Mouse (Mus musculus): ENCODE data around the gene D17Wsu92e. TPM values are rescaled to one million over a fixed set of nuclear protein-coding genes. Genes with fewer than 3 reads are reported as not detected.

Gene D17Wsu92e
- polyA plus RNA-seq, 2 experiments: 10.7 to 24.2 TPM

DNA sequence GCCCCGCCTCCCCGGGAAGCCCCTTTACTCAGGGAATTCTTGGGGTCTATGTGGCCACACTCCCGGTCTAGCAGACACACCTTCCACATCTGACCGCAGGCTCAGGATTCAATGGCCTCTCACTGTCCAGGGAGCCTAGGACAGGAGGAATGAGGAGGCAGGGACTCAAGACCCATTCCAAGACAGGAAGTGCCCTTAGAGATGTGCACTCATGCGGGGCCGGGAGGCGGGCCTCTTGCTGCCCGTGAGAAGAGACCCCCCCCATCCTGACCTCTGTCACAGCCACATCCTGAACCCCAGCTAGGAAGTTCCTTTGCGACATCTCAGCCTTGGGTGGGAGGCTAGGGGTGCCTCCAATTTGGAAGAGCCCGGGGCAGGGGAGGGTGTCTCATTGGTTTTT lies 95.4 kb downstream of the D17Wsu92e start:
- WGBS (ENCODE audit: insufficient replicate concordance): 19% methylated on average over 10 of the region's 10 CpGs

GRCm38 (mm10) chr17:27724327-27724726 lies 96.1 kb downstream of the D17Wsu92e start:
- WGBS (ENCODE audit: insufficient replicate concordance): 8% methylated on average over 3 of the region's 3 CpGs
- H3K27me3 ChIP-seq (ENCODE audit: control insufficient read depth, insufficient read depth, low read length): no peaks in the 10 kb centered on the region; the same call in 1 of the 2 replicates
- no peak for ATAC-seq (ENCODE audit: insufficient read depth)
- H3K27ac ChIP-seq: no peak overlapping the region
- H3K4me1 ChIP-seq (replicated peaks; ENCODE audit: control insufficient read depth in 2 of 2, insufficient read depth in 2 of 2, low read length in 1 of 2): no peaks in the 10 kb centered on the region
- no peaks in the 10 kb centered on the region for H3K36me3 ChIP-seq (replicated peaks; ENCODE audit: control insufficient read depth, insufficient read depth, low read depth)
- no peak for DNase-seq (ENCODE audit: low read depth in 3 of 3, low spot score in 3 of 3)
- no peak overlapping the region for H3K4me2 ChIP-seq (ENCODE audit: low read depth)
- TF ChIP-seq CTCF (IDR thresholded peaks at IDR 0.05; ENCODE audit: low read depth): no peak
- TF ChIP-seq EP300 (IDR thresholded peaks at IDR 0.05; ENCODE audit: low read depth): no peak
- no peak overlapping the region for H3K4me3 ChIP-seq (ENCODE audit: insufficient read depth in 1 of 2, low read depth in 2 of 2, low read length in 2 of 2)
- no peaks in the 10 kb centered on the region for H3K9me3 ChIP-seq (ENCODE audit: control insufficient read depth, low read length)
- H3K9ac ChIP-seq (replicated peaks): no peak overlapping the region

More for the DNA sequence above, 95.4 kb downstream of the D17Wsu92e start:
- Histone ChIP-seq H3K36me3 (replicated peaks; ENCODE audit: control insufficient read depth, insufficient read depth, low read depth) (no peaks in the 10 kb centered on the region), H3K4me1 (replicated peaks; ENCODE audit: control insufficient read depth in 2 of 2, insufficient read depth in 2 of 2, low read length in 1 of 2) (no peaks in the 10 kb centered on the region), H3K4me2 (ENCODE audit: low read depth) (no peak overlapping the region), H3K4me3 (ENCODE audit: insufficient read depth in 1 of 2, low read depth in 2 of 2, low read length in 2 of 2) (no peak overlapping the region), H3K27me3 (ENCODE audit: control insufficient read depth, insufficient read depth, low read length) (no peaks in the 10 kb centered on the region; the same call in 1 of the 2 replicates), H3K9me3 (ENCODE audit: control insufficient read depth, low read length) (no peaks in the 10 kb centered on the region), H3K9ac (replicated peaks) (no peak overlapping the region), H3K27ac (no peak overlapping the region)
- ATAC-seq (ENCODE audit: insufficient read depth) (no peak), DNase-seq (ENCODE audit: low read depth in 3 of 3, low spot score in 3 of 3) (no peak)
- TF ChIP-seq EP300 (IDR thresholded peaks at IDR 0.05; ENCODE audit: low read depth): no peak
- TF ChIP-seq CTCF (IDR thresholded peaks at IDR 0.05; ENCODE audit: low read depth): no peak

- DNase-seq (ENCODE audit: low read depth in 3 of 3, low spot score in 3 of 3): no peak
- Histone ChIP-seq H3K36me3 (replicated peaks; ENCODE audit: control insufficient read depth, insufficient read depth, low read depth) (no peaks in the 10 kb centered on the region), H3K4me2 (ENCODE audit: low read depth) (no peak overlapping the region), H3K9me3 (ENCODE audit: control insufficient read depth, low read length) (no peaks in the 10 kb centered on the region), H3K27me3 (ENCODE audit: control insufficient read depth, insufficient read depth, low read length) (no peaks in the 10 kb centered on the region; the same call in 1 of the 2 replicates), H3K4me1 (replicated peaks; ENCODE audit: control insufficient read depth in 2 of 2, insufficient read depth in 2 of 2, low read length in 1 of 2) (no peaks in the 10 kb centered on the region), H3K4me3 (ENCODE audit: insufficient read depth in 1 of 2, low read depth in 2 of 2, low read length in 2 of 2) (no peak overlapping the region), H3K9ac (replicated peaks) (no peak overlapping the region), H3K27ac (no peak overlapping the region)
- no peak for TF ChIP-seq CTCF (IDR thresholded peaks at IDR 0.05; ENCODE audit: low read depth)
- no peak for TF ChIP-seq EP300 (IDR thresholded peaks at IDR 0.05; ENCODE audit: low read depth)
- ATAC-seq (ENCODE audit: insufficient read depth): no peak
- WGBS (ENCODE audit: insufficient replicate concordance): 68% methylated on average over 9 of the region's 9 CpGs
Observed at GRCm38 (mm10) chr17:27721125-27721664, 99.3 kb downstream of the D17Wsu92e start.

- Histone ChIP-seq H3K36me3 (replicated peaks; ENCODE audit: control insufficient read depth, insufficient read depth, low read depth) (no peaks in the 10 kb centered on the region), H3K27ac (no peak overlapping the region), H3K27me3 (ENCODE audit: control insufficient read depth, insufficient read depth, low read length) (no peaks in the 10 kb centered on the region; the same call in 1 of the 2 replicates), H3K4me3 (ENCODE audit: insufficient read depth in 1 of 2, low read depth in 2 of 2, low read length in 2 of 2) (no peak overlapping the region), H3K9ac (replicated peaks) (no peak overlapping the region), H3K9me3 (ENCODE audit: control insufficient read depth, low read length) (no peaks in the 10 kb centered on the region), H3K4me2 (ENCODE audit: low read depth) (no peak overlapping the region), H3K4me1 (replicated peaks; ENCODE audit: control insufficient read depth in 2 of 2, insufficient read depth in 2 of 2, low read length in 1 of 2) (no peaks in the 10 kb centered on the region)
- TF ChIP-seq CTCF (IDR thresholded peaks at IDR 0.05; ENCODE audit: low read depth) (no peak), EP300 (IDR thresholded peaks at IDR 0.05; ENCODE audit: low read depth) (no peak)
- DNase-seq (ENCODE audit: low read depth in 3 of 3, low spot score in 3 of 3) (no peak), ATAC-seq (ENCODE audit: insufficient read depth) (no peak)
- WGBS (ENCODE audit: insufficient replicate concordance): 59% methylated on average over 9 of the region's 9 CpGs
Observed at GRCm38 (mm10) chr17:27720326-27720725, 100.1 kb downstream of the D17Wsu92e start.

GRCm38 (mm10) chr17:27719663-27720062 lies 100.8 kb downstream of the D17Wsu92e start:
- Histone ChIP-seq H3K9me3 (ENCODE audit: control insufficient read depth, low read length) (no peaks in the 10 kb centered on the region), H3K27me3 (ENCODE audit: control insufficient read depth, insufficient read depth, low read length) (no peaks in the 10 kb centered on the region; the same call in 1 of the 2 replicates), H3K4me2 (ENCODE audit: low read depth) (no peak overlapping the region), H3K4me3 (ENCODE audit: insufficient read depth in 1 of 2, low read depth in 2 of 2, low read length in 2 of 2) (no peak overlapping the region), H3K4me1 (replicated peaks; ENCODE audit: control insufficient read depth in 2 of 2, insufficient read depth in 2 of 2, low read length in 1 of 2) (no peaks in the 10 kb centered on the region), H3K9ac (replicated peaks) (no peak overlapping the region), H3K27ac (no peak overlapping the region), H3K36me3 (replicated peaks; ENCODE audit: control insufficient read depth, insufficient read depth, low read depth) (no peaks in the 10 kb centered on the region)
- 56% methylated on average over 14 of the region's 14 CpGs for WGBS (ENCODE audit: insufficient replicate concordance)
- ATAC-seq (ENCODE audit: insufficient read depth) (no peak), DNase-seq (ENCODE audit: low read depth in 3 of 3, low spot score in 3 of 3) (no peak)
- TF ChIP-seq CTCF (IDR thresholded peaks at IDR 0.05; ENCODE audit: low read depth) (no peak), EP300 (IDR thresholded peaks at IDR 0.05; ENCODE audit: low read depth) (no peak)

Measured in liver, embryonic 14.5 days (tissue).